In the genomic region with DNA sequence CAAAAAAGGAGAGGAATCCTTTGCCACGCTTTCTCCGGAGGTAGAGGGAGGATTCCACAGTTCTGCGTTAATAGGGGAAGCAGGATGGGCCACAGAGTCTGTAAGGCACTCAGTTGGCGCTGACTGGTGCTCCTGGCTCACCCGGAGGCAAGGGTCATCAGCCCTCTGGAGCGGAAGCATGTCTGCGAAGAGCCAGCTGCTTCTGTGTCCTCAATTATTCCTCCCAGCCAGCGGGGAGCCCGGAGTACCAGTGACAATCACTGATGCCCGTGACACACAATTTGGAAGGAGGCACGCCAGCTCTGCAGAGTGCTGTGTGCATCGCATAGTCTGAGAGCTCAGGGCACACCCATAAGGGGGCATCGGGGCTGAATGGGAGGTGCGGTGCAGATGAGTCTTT, we compare ENCODE assay signal across 8 mouse cellular contexts. TPM values are rescaled to one million over a fixed set of nuclear protein-coding genes. Genes with fewer than 3 reads are reported as not detected.
DNase-seq lines count a peak whose midpoint lies in the region; ATAC-seq and TF ChIP-seq lines count a peak whose summit lies in the region.

No protein-coding gene starts in this region.

- 0 out of 2 replicates have a peak, but pooled peaks cover 3% of the 10 kb centered on the region for H3K36me3 ChIP-seq in liver, adult 2 months (ENCODE audit: control insufficient read depth, insufficient read depth, low read length)
- H3K36me3 ChIP-seq in liver, embryonic 11.5 days (ENCODE audit: control insufficient read depth, insufficient read depth, low read length) = no peaks in the 10 kb centered on the region
- H3K36me3 ChIP-seq in hindbrain, embryonic 14.5 days (replicated peaks; ENCODE audit: control insufficient read depth, insufficient read depth) = no peaks in the 10 kb centered on the region
- H3K36me3 ChIP-seq in neural tube, embryonic 14.5 days (ENCODE audit: control insufficient read depth, insufficient read depth, low read length) = no peaks in the 10 kb centered on the region

- no peak overlapping the region for H3K9ac ChIP-seq in liver, adult 2 months (ENCODE audit: low read depth, low read length)
- no peak overlapping the region for H3K9ac ChIP-seq in liver, embryonic 11.5 days (ENCODE audit: low read depth, low read length)
- H3K9ac ChIP-seq in hindbrain, embryonic 14.5 days = 0 out of 2 replicates have a peak overlapping the region, but pooled peaks have one; percentile 28
- H3K9ac ChIP-seq in neural tube, embryonic 14.5 days (replicated peaks; ENCODE audit: low read depth, low read length) = peak overlapping the region; percentile 37; the same call in 1 of the 2 replicates

- H3K27ac ChIP-seq in liver, adult 2 months (replicated peaks; ENCODE audit: insufficient read depth, low read depth, low read length) = no peak overlapping the region; the same call in 1 of the 2 replicates
- H3K27ac ChIP-seq in liver, embryonic 11.5 days (ENCODE audit: low read depth, low read length) = no peak overlapping the region
- no peak overlapping the region for H3K27ac ChIP-seq in hindbrain, embryonic 14.5 days
- no peak overlapping the region for H3K27ac ChIP-seq in neural tube, embryonic 14.5 days (ENCODE audit: low read depth, low read length)

- no peak for TF ChIP-seq POLR2A in liver, adult 2 months (IDR thresholded peaks at IDR 0.05; ENCODE audit: extremely low read depth, insufficient read depth, low read length)

- H3K27me3 ChIP-seq in liver, adult 2 months (ENCODE audit: control insufficient read depth, insufficient read depth, low read length) = no peaks in the 10 kb centered on the region
- no peaks in the 10 kb centered on the region; the same call in 1 of the 2 replicates for H3K27me3 ChIP-seq in liver, embryonic 11.5 days (replicated peaks; ENCODE audit: control insufficient read depth, insufficient read depth, low read length)
- H3K27me3 ChIP-seq in hindbrain, embryonic 14.5 days (ENCODE audit: control insufficient read depth, insufficient read depth, low read length) = no peaks in the 10 kb centered on the region
- H3K27me3 ChIP-seq in neural tube, embryonic 14.5 days (ENCODE audit: control insufficient read depth, insufficient read depth, low read length) = no peaks in the 10 kb centered on the region

- 67% methylated on average over 14 of the region's 14 CpGs for WGBS in liver, adult 2 months
- 76% methylated on average over 14 of the region's 14 CpGs for WGBS in liver, embryonic 11.5 days
- 38% methylated on average over 14 of the region's 14 CpGs for WGBS in hindbrain, embryonic 14.5 days
- WGBS in neural tube, embryonic 14.5 days = 28% methylated on average over 14 of the region's 14 CpGs

- no peaks in the 10 kb centered on the region for H3K9me3 ChIP-seq in liver, embryonic 11.5 days (ENCODE audit: control insufficient read depth, low read length)
- H3K9me3 ChIP-seq in hindbrain, embryonic 14.5 days (ENCODE audit: control insufficient read depth, low read length) = no peaks in the 10 kb centered on the region
- H3K9me3 ChIP-seq in neural tube, embryonic 14.5 days (ENCODE audit: control insufficient read depth, low read length) = no peaks in the 10 kb centered on the region

- TF ChIP-seq CTCF in liver, adult 2 months (IDR thresholded peaks at IDR 0.05; ENCODE audit: low read depth, low read length) = no peak

- ATAC-seq in liver, embryonic 11.5 days (replicated peaks; ENCODE audit: low FRiP score) = no peak
- ATAC-seq in hindbrain, embryonic 14.5 days (ENCODE audit: low FRiP score) = no peak
- no peak for ATAC-seq in neural tube, embryonic 14.5 days (ENCODE audit: low read depth)

- no peak overlapping the region for H3K4me3 ChIP-seq in liver, adult 2 months (ENCODE audit: insufficient read depth, low read depth, low read length)
- no peak overlapping the region for H3K4me3 ChIP-seq in liver, embryonic 11.5 days (ENCODE audit: low read depth, low read length)
- no peak overlapping the region for H3K4me3 ChIP-seq in hindbrain, embryonic 14.5 days (replicated peaks; ENCODE audit: low read length)
- H3K4me3 ChIP-seq in neural tube, embryonic 14.5 days (ENCODE audit: low read depth, low read length) = no peak overlapping the region

- peaks cover 2% of the 10 kb centered on the region; the same call in 1 of the 2 replicates for H3K4me1 ChIP-seq in liver, adult 2 months (ENCODE audit: control insufficient read depth, insufficient read depth, low read length)
- peaks cover 26% of the 10 kb centered on the region for H3K4me1 ChIP-seq in liver, embryonic 11.5 days (replicated peaks; ENCODE audit: control insufficient read depth, insufficient read depth, low read length)
- H3K4me1 ChIP-seq in hindbrain, embryonic 14.5 days (replicated peaks; ENCODE audit: control insufficient read depth, insufficient read depth, low read length) = peaks cover 31% of the 10 kb centered on the region
- peaks cover 27% of the 10 kb centered on the region for H3K4me1 ChIP-seq in neural tube, embryonic 14.5 days (ENCODE audit: control insufficient read depth, insufficient read depth, low read length)

- H3K79me2 ChIP-seq in liver, adult 2 months (ENCODE audit: control insufficient read depth, insufficient read depth, low read length) = peaks cover 8% of the 10 kb centered on the region; the same call in 1 of the 2 replicates

- DNase-seq in adrenal gland, postnatal 36 days = peak; percentile 28 to 44
- no peak for DNase-seq in adrenal gland, postnatal 4 days (ENCODE audit: low spot score in 2 of 2)
- peak; percentile 41 for DNase-seq in liver, adult 2 months (ENCODE audit: extremely low read depth, low read depth, low spot score)
- DNase-seq in liver, embryonic 11.5 days (ENCODE audit: low spot score) = no peak
- no peak for DNase-seq in hindbrain, embryonic 14.5 days (ENCODE audit: low spot score)
- no peak for DNase-seq in thymus, postnatal 14 days
- no peak for DNase-seq in layer of hippocampus, postnatal 25 days (ENCODE audit: extremely low spot score in 1 of 2, low spot score in 1 of 2)

- H3K4me2 ChIP-seq in liver, embryonic 11.5 days = no peak overlapping the region
- no peak overlapping the region for H3K4me2 ChIP-seq in hindbrain, embryonic 14.5 days (replicated peaks)
- H3K4me2 ChIP-seq in neural tube, embryonic 14.5 days (ENCODE audit: low read depth, low read length) = no peak overlapping the region

RNA-seq across cellular contexts. Expression of a gene that starts 54.3 kb away (rescaled TPM):
- 10 to 100 TPM; 19.3 to 30.3 TPM for total RNA-seq in adrenal gland, postnatal 36 days (2021)
- total RNA-seq in adrenal gland, postnatal 4 days (2021) = 10 to 100 TPM; 44.2 to 46.2 TPM
- total RNA-seq in liver, adult 2 months (2014; rRNA removed) = 28.2 and 28.3 TPM in 2 replicates
- 54.7 and 60.0 TPM in 2 replicates for polyA plus RNA-seq in liver, adult 2 months (2012; rRNA removed)
- 24.9 and 26.7 TPM in 2 replicates for polyA plus RNA-seq in liver, embryonic 11.5 days (2014; fragmentation: Nextera tagmentation; extraction: Ambion mirVana)
- 28.1 and 33.8 TPM in 2 replicates for polyA plus RNA-seq in hindbrain, embryonic 14.5 days (2014; fragmentation: Nextera tagmentation; extraction: Ambion mirVana)
- 40.7 and 42.4 TPM in 2 replicates for polyA plus RNA-seq in neural tube, embryonic 14.5 days (2014; fragmentation: Nextera tagmentation; extraction: Ambion mirVana)
- 10 to 100 TPM; 32.7 to 34.1 TPM for total RNA-seq in layer of hippocampus, postnatal 25 days (2021)

Comparison
In these comparisons a context has a peak if more than half of its experiments do, and no peak if none do; other contexts are left out.
1. DNase-seq: peak in adrenal gland, postnatal 36 days (2 of 2) and liver, adult 2 months (single experiment); none in adrenal gland, postnatal 4 days (0 of 2), liver, embryonic 11.5 days (single experiment), hindbrain, embryonic 14.5 days (single experiment), thymus, postnatal 14 days (single experiment) and layer of hippocampus, postnatal 25 days (0 of 2).
2. H3K9ac ChIP-seq: peak in hindbrain, embryonic 14.5 days (single experiment) and neural tube, embryonic 14.5 days (single experiment); none in liver, adult 2 months (single experiment) and liver, embryonic 11.5 days (single experiment).